Mouse (Mus musculus): ENCODE data around the gene Zfp37. TPM values are rescaled to one million over a fixed set of nuclear protein-coding genes. Genes with fewer than 3 reads are reported as not detected.

Gene Zfp37
- polyA plus RNA-seq (2012; ENCODE audit: insufficient read depth, insufficient read length, missing spikeins): not detected in 2 replicates

GRCm38 (mm10) chr4:62230769-62231168, at the start of gene Zfp37:
Gene Zfp37 (minus strand): TSS chr4:62231047.
- no peak for TF ChIP-seq POLR2A (IDR thresholded peaks at IDR 0.05; ENCODE audit: borderline replicate concordance, low read depth, low read length)
- no peak; the same call in 1 of the 2 replicates for TF ChIP-seq CTCF (IDR thresholded peaks at IDR 0.05; ENCODE audit: low read depth, low read length)
- Histone ChIP-seq H3K27ac (ENCODE audit: insufficient read depth, low read depth, low read length) (no peak within 1 kb of the TSS), H3K4me1 (ENCODE audit: control insufficient read depth, insufficient read depth, low read length) (no peaks in the 10 kb centered on the region), H3K4me3 (ENCODE audit: insufficient read depth, low read length) (no peak within 1 kb of the TSS)

DNA sequence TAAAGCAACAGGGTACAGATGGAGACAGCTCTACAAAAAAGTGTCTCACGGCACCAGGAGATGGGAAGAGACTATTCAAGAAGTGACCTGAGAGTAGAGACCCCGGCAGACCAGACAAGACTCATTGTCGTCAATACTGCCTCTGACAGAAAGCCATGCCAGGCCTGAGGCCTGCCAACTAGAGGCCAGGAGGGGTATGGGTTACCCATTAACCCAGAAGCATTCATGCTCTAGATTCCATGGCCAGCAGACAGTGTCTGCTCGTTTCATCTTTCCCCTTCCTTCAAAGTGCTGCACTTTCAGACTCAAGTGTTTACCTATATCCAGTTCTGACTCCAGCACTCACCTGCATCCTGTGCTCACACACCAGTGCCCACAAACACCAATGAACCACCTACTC, 47.2 kb upstream of the Zfp37 start:
- no peak for TF ChIP-seq POLR2A (IDR thresholded peaks at IDR 0.05; ENCODE audit: borderline replicate concordance, low read depth, low read length)
- TF ChIP-seq CTCF (IDR thresholded peaks at IDR 0.05; ENCODE audit: low read depth, low read length): no peak
- Histone ChIP-seq H3K4me1 (ENCODE audit: control insufficient read depth, insufficient read depth, low read length) (peaks cover 53% of the 10 kb centered on the region), H3K4me3 (ENCODE audit: insufficient read depth, low read length) (no peak overlapping the region)

DNA sequence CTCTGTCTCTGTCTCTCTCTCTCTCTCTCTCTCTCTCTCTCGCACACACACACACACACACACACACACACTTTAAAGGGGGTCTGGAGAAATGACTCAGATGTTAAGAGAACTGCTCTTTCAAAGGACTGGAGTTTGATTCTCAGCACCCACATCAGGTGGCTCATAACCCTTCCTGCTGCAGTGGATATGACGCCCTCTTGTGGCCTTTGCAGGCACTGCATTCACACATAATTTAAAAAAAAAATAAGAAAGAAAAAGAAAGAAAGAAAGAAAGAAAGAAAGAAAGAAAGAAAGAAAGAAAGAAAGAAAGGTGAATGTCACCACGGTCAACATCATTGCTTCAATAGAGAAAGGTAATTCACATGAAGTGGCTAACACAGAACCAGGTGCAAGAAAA, 46.4 kb upstream of the Zfp37 start:
- Histone ChIP-seq H3K27ac (ENCODE audit: insufficient read depth, low read depth, low read length) (no peak overlapping the region), H3K4me3 (ENCODE audit: insufficient read depth, low read length) (no peak overlapping the region), H3K4me1 (ENCODE audit: control insufficient read depth, insufficient read depth, low read length) (peaks cover 45% of the 10 kb centered on the region)
- no peak for TF ChIP-seq POLR2A (IDR thresholded peaks at IDR 0.05; ENCODE audit: borderline replicate concordance, low read depth, low read length)
- no peak for TF ChIP-seq CTCF (IDR thresholded peaks at IDR 0.05; ENCODE audit: low read depth, low read length)

More for the DNA sequence above, 47.2 kb upstream of the Zfp37 start:
- no peak overlapping the region for H3K27ac ChIP-seq (ENCODE audit: insufficient read depth, low read depth, low read length)

- TF ChIP-seq POLR2A (IDR thresholded peaks at IDR 0.05; ENCODE audit: borderline replicate concordance, low read depth, low read length) (no peak), CTCF (IDR thresholded peaks at IDR 0.05; ENCODE audit: low read depth, low read length) (no peak)
- Histone ChIP-seq H3K27ac (ENCODE audit: insufficient read depth, low read depth, low read length) (no peak overlapping the region), H3K4me1 (ENCODE audit: control insufficient read depth, insufficient read depth, low read length) (peaks cover 39% of the 10 kb centered on the region), H3K4me3 (ENCODE audit: insufficient read depth, low read length) (no peak overlapping the region)
Measured at GRCm38 (mm10) chr4:62276642-62277041, 45.8 kb upstream of the Zfp37 start.

DNA sequence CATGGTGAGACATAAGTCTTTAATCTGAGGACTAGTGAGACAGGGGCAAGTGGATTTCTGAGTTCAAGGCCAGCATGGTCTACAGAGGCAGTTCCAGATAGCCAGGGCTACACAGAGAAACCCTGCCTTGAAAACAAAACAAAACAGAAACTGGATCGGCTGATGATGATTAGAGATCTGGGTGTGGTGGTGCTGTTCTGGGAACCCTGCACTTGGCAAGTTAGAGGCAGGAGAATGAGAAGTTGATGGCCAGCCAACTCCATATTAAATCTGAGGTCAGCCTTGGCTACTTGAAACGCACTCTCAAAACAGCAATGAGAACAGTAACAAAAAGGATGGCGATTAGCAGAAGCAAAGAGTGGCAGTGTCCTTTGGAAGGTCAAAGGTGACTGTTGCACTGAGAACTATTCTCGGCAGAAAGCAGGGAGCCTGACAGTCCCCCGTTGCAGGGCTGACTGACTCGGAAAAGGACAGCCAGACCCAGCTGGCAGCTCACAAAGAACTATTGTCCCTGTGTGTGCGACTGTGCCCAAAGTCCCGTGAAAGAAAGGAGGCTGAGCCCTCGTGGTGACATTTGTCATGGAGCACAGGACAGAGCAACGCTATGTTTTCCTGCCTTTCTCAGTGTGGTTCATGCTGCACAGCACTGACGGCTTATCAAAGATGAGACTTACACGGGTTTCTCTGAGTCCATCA, 44.1 kb upstream of the Zfp37 start:
- no peak for TF ChIP-seq CTCF (IDR thresholded peaks at IDR 0.05; ENCODE audit: low read depth, low read length)
- no peak for TF ChIP-seq POLR2A (IDR thresholded peaks at IDR 0.05; ENCODE audit: borderline replicate concordance, low read depth, low read length)
- Histone ChIP-seq H3K4me1 (ENCODE audit: control insufficient read depth, insufficient read depth, low read length) (peaks cover 23% of the 10 kb centered on the region), H3K4me3 (ENCODE audit: insufficient read depth, low read length) (no peak overlapping the region), H3K27ac (ENCODE audit: insufficient read depth, low read depth, low read length) (no peak overlapping the region)

DNA sequence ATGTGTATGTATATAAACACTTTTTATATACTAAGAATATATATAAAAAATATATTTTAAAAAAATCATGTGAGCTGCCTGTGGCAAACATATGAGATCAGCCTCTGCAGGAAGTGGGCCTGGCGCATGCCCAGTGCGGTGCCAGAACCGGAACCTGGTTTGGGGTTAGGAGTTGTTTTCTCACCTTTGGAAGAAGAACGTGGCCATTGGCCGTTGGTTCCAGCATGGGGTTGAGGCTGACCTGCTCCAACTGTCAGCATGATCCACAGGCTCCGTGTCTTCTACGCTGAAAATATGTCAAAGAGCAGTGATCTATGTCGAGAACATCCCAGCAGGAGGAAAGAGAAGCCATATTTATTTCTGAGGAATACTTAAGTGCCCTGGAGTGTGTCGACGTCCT, 43.1 kb upstream of the Zfp37 start:
- Histone ChIP-seq H3K4me3 (ENCODE audit: insufficient read depth, low read length) (no peak overlapping the region), H3K27ac (ENCODE audit: insufficient read depth, low read depth, low read length) (no peak overlapping the region), H3K4me1 (ENCODE audit: control insufficient read depth, insufficient read depth, low read length) (peaks cover 15% of the 10 kb centered on the region)
- TF ChIP-seq POLR2A (IDR thresholded peaks at IDR 0.05; ENCODE audit: borderline replicate concordance, low read depth, low read length): no peak
- TF ChIP-seq CTCF (IDR thresholded peaks at IDR 0.05; ENCODE audit: low read depth, low read length): no peak

GRCm38 (mm10) chr4:62272696-62273095, 41.8 kb upstream of the Zfp37 start:
- Histone ChIP-seq H3K4me1 (ENCODE audit: control insufficient read depth, insufficient read depth, low read length) (peaks cover 15% of the 10 kb centered on the region), H3K27ac (ENCODE audit: insufficient read depth, low read depth, low read length) (no peak overlapping the region), H3K4me3 (ENCODE audit: insufficient read depth, low read length) (no peak overlapping the region)
- TF ChIP-seq POLR2A (IDR thresholded peaks at IDR 0.05; ENCODE audit: borderline replicate concordance, low read depth, low read length) (no peak), CTCF (IDR thresholded peaks at IDR 0.05; ENCODE audit: low read depth, low read length) (no peak)

DNA sequence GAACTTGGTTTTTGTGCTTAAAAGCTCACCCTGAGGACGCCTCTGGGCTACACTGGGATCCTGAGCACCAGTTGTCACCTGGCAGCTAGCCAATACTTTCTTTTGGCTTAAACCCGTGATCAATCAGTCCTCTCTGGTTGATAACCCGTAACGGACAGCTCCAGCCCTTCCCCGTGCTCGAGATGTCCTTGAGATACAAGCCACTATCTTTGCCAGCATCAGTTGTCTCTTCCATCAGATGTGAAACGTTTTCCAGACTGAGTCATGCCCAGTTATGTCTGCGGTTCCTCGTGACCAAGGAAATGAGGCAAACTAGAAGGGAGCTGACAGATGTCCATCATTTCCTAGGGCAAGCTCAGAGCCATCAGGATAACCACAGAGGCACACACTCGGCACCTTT, 36.3 kb upstream of the Zfp37 start:
- H3K27ac ChIP-seq (ENCODE audit: insufficient read depth, low read depth, low read length): peak overlapping the region; percentile 68
- peaks cover 24% of the 10 kb centered on the region for H3K4me1 ChIP-seq (ENCODE audit: control insufficient read depth, insufficient read depth, low read length)
- no peak overlapping the region for H3K4me3 ChIP-seq (ENCODE audit: insufficient read depth, low read length)
- no peak for TF ChIP-seq POLR2A (IDR thresholded peaks at IDR 0.05; ENCODE audit: borderline replicate concordance, low read depth, low read length)
- no peak for TF ChIP-seq CTCF (IDR thresholded peaks at IDR 0.05; ENCODE audit: low read depth, low read length)

DNA sequence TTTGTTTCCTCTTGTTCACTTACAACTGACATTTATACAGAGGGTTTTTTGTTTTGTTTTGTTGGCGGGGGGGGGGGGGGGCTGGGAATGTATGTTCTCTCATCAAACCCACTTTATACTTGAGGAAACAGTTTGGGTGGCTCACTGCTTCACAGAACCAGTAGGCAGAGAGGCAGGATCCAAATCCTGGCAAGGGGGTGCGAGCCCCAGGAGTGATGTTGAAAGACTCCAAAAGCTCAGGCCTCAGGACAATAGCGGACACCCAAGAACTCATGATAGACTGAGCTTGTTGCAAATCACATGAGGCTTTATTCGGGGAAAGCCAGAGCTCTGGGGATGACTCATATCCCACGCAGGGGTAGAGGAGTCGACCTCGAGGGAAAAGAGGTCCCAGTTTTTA, 35.2 kb upstream of the Zfp37 start:
- Histone ChIP-seq H3K27ac (ENCODE audit: insufficient read depth, low read depth, low read length) (peak overlapping the region; percentile 92), H3K4me3 (ENCODE audit: insufficient read depth, low read length) (peak overlapping the region; percentile 23; the same call in 1 of the 2 replicates), H3K4me1 (ENCODE audit: control insufficient read depth, insufficient read depth, low read length) (peaks cover 24% of the 10 kb centered on the region)

- Histone ChIP-seq H3K4me1 (ENCODE audit: control insufficient read depth, insufficient read depth, low read length) (peaks cover 24% of the 10 kb centered on the region), H3K27ac (ENCODE audit: insufficient read depth, low read depth, low read length) (peak overlapping the region; percentile 92), H3K4me3 (ENCODE audit: insufficient read depth, low read length) (peak overlapping the region; percentile 15; the same call in 1 of the 2 replicates)
- 0 out of 2 replicates have a peak, but pooled peaks have one; percentile 50 for TF ChIP-seq POLR2A (IDR thresholded peaks at IDR 0.05; ENCODE audit: borderline replicate concordance, low read depth, low read length)
- TF ChIP-seq CTCF (IDR thresholded peaks at IDR 0.05; ENCODE audit: low read depth, low read length): no peak
Measured at GRCm38 (mm10) chr4:62265154-62265836, 34.4 kb upstream of the Zfp37 start.

Data from bone marrow macrophage, adult 2 months (primary cell).